Comparison of ENCODE assay signal across 8 mouse cellular contexts in genomic region chr1:182019266-182019925, GRCm38 (mm10). TPM values are rescaled to one million over a fixed set of nuclear protein-coding genes. Genes with fewer than 3 reads are reported as not detected.
A peak's percentile ranks its signal among the peaks of the same experiment; 100 is the strongest.
DNase-seq lines count a peak whose midpoint lies in the region; ATAC-seq and TF ChIP-seq lines count a peak whose summit lies in the region.

No protein-coding gene starts in this region.

- H3K36me3 ChIP-seq in kidney, embryonic 15.5 days, result peaks cover 5% of the 10 kb centered on the region; the same call in 1 of the 2 replicates
- no peaks in the 10 kb centered on the region for H3K36me3 ChIP-seq in embryonic facial prominence, embryonic 12.5 days
- no peaks in the 10 kb centered on the region for H3K36me3 ChIP-seq in hindbrain, embryonic 13.5 days
- no peaks in the 10 kb centered on the region for H3K36me3 ChIP-seq in lung, postnatal 0 days (ENCODE audit: insufficient read depth, low read length)
- H3K36me3 ChIP-seq in stomach, postnatal 0 days (ENCODE audit: control insufficient read depth, insufficient read depth, low read length), result no peaks in the 10 kb centered on the region

- no peak for TF ChIP-seq CTCF in lung, postnatal 0 days (IDR thresholded peaks at IDR 0.05)
- no peak for TF ChIP-seq CTCF in stomach, postnatal 0 days (IDR thresholded peaks at IDR 0.05; ENCODE audit: low read depth)

- peak; percentile 80 for ATAC-seq in kidney, embryonic 15.5 days (replicated peaks; ENCODE audit: low FRiP score)
- peak; percentile 64; the same call in 1 of the 2 replicates for ATAC-seq in embryonic facial prominence, embryonic 12.5 days (ENCODE audit: insufficient number of reproducible peaks, insufficient read depth, low FRiP score, low TSS enrichment)
- ATAC-seq in hindbrain, embryonic 13.5 days (ENCODE audit: low FRiP score), result peak; percentile 70
- peak; percentile 62 for ATAC-seq in lung, postnatal 0 days
- peak; percentile 60 for ATAC-seq in stomach, postnatal 0 days (ENCODE audit: low FRiP score, low TSS enrichment)

- under 1% methylated on average over 43 of the region's 104 CpGs for WGBS in kidney, embryonic 15.5 days
- WGBS in embryonic facial prominence, embryonic 12.5 days, result under 1% methylated on average over 28 of the region's 104 CpGs
- 0% methylated on average over 73 of the region's 104 CpGs for WGBS in hindbrain, embryonic 13.5 days
- WGBS in lung, postnatal 0 days, result under 1% methylated on average over 31 of the region's 104 CpGs
- 1% methylated on average over 29 of the region's 104 CpGs for WGBS in stomach, postnatal 0 days

- no peaks in the 10 kb centered on the region for H3K9me3 ChIP-seq in kidney, embryonic 15.5 days (replicated peaks)
- H3K9me3 ChIP-seq in embryonic facial prominence, embryonic 12.5 days, result no peaks in the 10 kb centered on the region
- no peaks in the 10 kb centered on the region for H3K9me3 ChIP-seq in hindbrain, embryonic 13.5 days
- no peaks in the 10 kb centered on the region for H3K9me3 ChIP-seq in lung, postnatal 0 days (ENCODE audit: low read length)
- H3K9me3 ChIP-seq in stomach, postnatal 0 days (ENCODE audit: control insufficient read depth, low read length), result no peaks in the 10 kb centered on the region

- DNase-seq in kidney, adult 18-20 months, result no peak
- peak; percentile 80 for DNase-seq in ZHBTc4 (ENCODE audit: low read depth, low spot score)
- DNase-seq in lung, postnatal 0 days (ENCODE audit: low spot score), result peak; percentile 37
- DNase-seq in stomach, postnatal 0 days (ENCODE audit: low spot score), result peak; percentile 48
- DNase-seq in frontal cortex, postnatal 36 days (ENCODE audit: low spot score in 2 of 2), result no peak

- peak overlapping the region; percentile 93 for H3K9ac ChIP-seq in kidney, embryonic 15.5 days
- H3K9ac ChIP-seq in embryonic facial prominence, embryonic 12.5 days, result peak overlapping the region; percentile 98
- peak overlapping the region; percentile 99 for H3K9ac ChIP-seq in hindbrain, embryonic 13.5 days
- H3K9ac ChIP-seq in lung, postnatal 0 days (replicated peaks; ENCODE audit: low read depth), result peak overlapping the region; percentile 73
- H3K9ac ChIP-seq in stomach, postnatal 0 days (ENCODE audit: low read length), result peak overlapping the region; percentile 91

- H3K4me2 ChIP-seq in kidney, embryonic 15.5 days, result peak overlapping the region; percentile 91
- H3K4me2 ChIP-seq in embryonic facial prominence, embryonic 12.5 days (replicated peaks), result peak overlapping the region; percentile 68
- peak overlapping the region; percentile 65 for H3K4me2 ChIP-seq in hindbrain, embryonic 13.5 days
- peak overlapping the region; percentile 96 for H3K4me2 ChIP-seq in lung, postnatal 0 days (replicated peaks; ENCODE audit: low read depth, low read length)
- H3K4me2 ChIP-seq in stomach, postnatal 0 days (replicated peaks; ENCODE audit: low read depth), result peak overlapping the region; percentile 87

- H3K4me3 ChIP-seq in kidney, embryonic 15.5 days (replicated peaks), result peak overlapping the region; percentile 90
- H3K4me3 ChIP-seq in embryonic facial prominence, embryonic 12.5 days, result peak overlapping the region; percentile 88
- peak overlapping the region; percentile 87 for H3K4me3 ChIP-seq in hindbrain, embryonic 13.5 days
- H3K4me3 ChIP-seq in lung, postnatal 0 days (ENCODE audit: low read depth, low read length), result peak overlapping the region; percentile 89
- H3K4me3 ChIP-seq in stomach, postnatal 0 days (ENCODE audit: low read depth, low read length), result peak overlapping the region; percentile 94

- H3K27me3 ChIP-seq in kidney, embryonic 15.5 days, result no peaks in the 10 kb centered on the region
- H3K27me3 ChIP-seq in embryonic facial prominence, embryonic 12.5 days, result no peaks in the 10 kb centered on the region
- no peaks in the 10 kb centered on the region for H3K27me3 ChIP-seq in hindbrain, embryonic 13.5 days
- no peaks in the 10 kb centered on the region for H3K27me3 ChIP-seq in lung, postnatal 0 days (replicated peaks; ENCODE audit: insufficient read depth, low read length)
- H3K27me3 ChIP-seq in stomach, postnatal 0 days (ENCODE audit: control insufficient read depth, insufficient read depth, low read length), result no peaks in the 10 kb centered on the region

- 0 out of 2 replicates have a peak, but pooled peaks cover 15% of the 10 kb centered on the region for H3K4me1 ChIP-seq in kidney, embryonic 15.5 days
- H3K4me1 ChIP-seq in embryonic facial prominence, embryonic 12.5 days, result peaks cover 8% of the 10 kb centered on the region; the same call in 1 of the 2 replicates
- H3K4me1 ChIP-seq in hindbrain, embryonic 13.5 days (replicated peaks), result peaks cover 35% of the 10 kb centered on the region
- no peaks in the 10 kb centered on the region for H3K4me1 ChIP-seq in lung, postnatal 0 days (ENCODE audit: insufficient read depth, low read depth, low read length)
- no peaks in the 10 kb centered on the region for H3K4me1 ChIP-seq in stomach, postnatal 0 days (replicated peaks; ENCODE audit: control insufficient read depth, insufficient read depth)

- no peak for TF ChIP-seq EP300 in lung, postnatal 0 days (IDR thresholded peaks at IDR 0.05)
- TF ChIP-seq EP300 in stomach, postnatal 0 days (optimal IDR thresholded peaks at IDR 0.05), result no peak

- peak overlapping the region; percentile 90 for H3K27ac ChIP-seq in kidney, embryonic 15.5 days
- peak overlapping the region; percentile 98 for H3K27ac ChIP-seq in embryonic facial prominence, embryonic 12.5 days
- peak overlapping the region; percentile 99 for H3K27ac ChIP-seq in hindbrain, embryonic 13.5 days
- H3K27ac ChIP-seq in lung, postnatal 0 days (ENCODE audit: low read length), result peak overlapping the region; percentile 79
- peak overlapping the region; percentile 93 for H3K27ac ChIP-seq in stomach, postnatal 0 days (replicated peaks)

RNA-seq across cellular contexts. Expression of gene Enah, which starts 0.4 kb away (rescaled TPM):
- polyA plus RNA-seq in kidney, embryonic 15.5 days (2015; fragmentation: Nextera tagmentation; extraction: Ambion mirVana), result 14.5 and 17.3 TPM in 2 replicates
- 36.5 and 36.8 TPM in 2 replicates for polyA plus RNA-seq in embryonic facial prominence, embryonic 12.5 days (2016; fragmentation: Nextera tagmentation; extraction: Ambion mirVana)
- polyA plus RNA-seq in hindbrain, embryonic 13.5 days (2015; fragmentation: Nextera tagmentation; extraction: Ambion mirVana), result 35.3 and 37.9 TPM in 2 replicates
- 8.9 and 10.6 TPM in 2 replicates for polyA plus RNA-seq in lung, postnatal 0 days (2015; fragmentation: Nextera tagmentation; extraction: Ambion mirVana)
- 8.4 and 8.5 TPM in 2 replicates for polyA plus RNA-seq in stomach, postnatal 0 days (2015; fragmentation: Nextera tagmentation; extraction: Ambion mirVana)

Comparison
In these comparisons a context has a peak if more than half of its experiments do, and no peak if none do; other contexts are left out.
1. DNase-seq: peak in ZHBTc4 (single experiment), lung, postnatal 0 days (single experiment) and stomach, postnatal 0 days (single experiment); none in kidney, adult 18-20 months (single experiment) and frontal cortex, postnatal 36 days (0 of 2).
2. Peak in every context shown above with its lines, with median percentiles within 50 percentile points of each other: ATAC-seq, H3K27ac ChIP-seq, H3K4me2 ChIP-seq, H3K4me3 ChIP-seq and H3K9ac ChIP-seq.